Mouse (Mus musculus): ENCODE measurements at regions not wholly inside any gene's neighbourhood (a gene's known extent, or its start where the extent isn't known, plus 50 kb on each side); places are given as distances from the start of the nearest gene placed in this dataset.

- Histone ChIP-seq H3K27ac (ENCODE audit: control insufficient read depth, insufficient read depth, low read depth, low read length, poor library complexity) (no peak overlapping the region), H3K4me1 (ENCODE audit: control insufficient read depth, insufficient read depth, low read length) (no peaks in the 10 kb centered on the region), H3K4me3 (replicated peaks; ENCODE audit: control insufficient read depth, low read depth, low read length) (no peak overlapping the region)
- 73% methylated on average over 3 of the region's 3 CpGs for WGBS
- no peak for TF ChIP-seq CTCF (IDR thresholded peaks at IDR 0.05; ENCODE audit: control insufficient read depth, insufficient read depth, low read length)
- TF ChIP-seq POLR2A (IDR thresholded peaks at IDR 0.05; ENCODE audit: borderline replicate concordance, control insufficient read depth, low read depth, low read length), result no peak
These were observed 180.3 kb upstream of the Lmcd1 start for GRCm38 (mm10) chr6:112093300-112093699.

DNA sequence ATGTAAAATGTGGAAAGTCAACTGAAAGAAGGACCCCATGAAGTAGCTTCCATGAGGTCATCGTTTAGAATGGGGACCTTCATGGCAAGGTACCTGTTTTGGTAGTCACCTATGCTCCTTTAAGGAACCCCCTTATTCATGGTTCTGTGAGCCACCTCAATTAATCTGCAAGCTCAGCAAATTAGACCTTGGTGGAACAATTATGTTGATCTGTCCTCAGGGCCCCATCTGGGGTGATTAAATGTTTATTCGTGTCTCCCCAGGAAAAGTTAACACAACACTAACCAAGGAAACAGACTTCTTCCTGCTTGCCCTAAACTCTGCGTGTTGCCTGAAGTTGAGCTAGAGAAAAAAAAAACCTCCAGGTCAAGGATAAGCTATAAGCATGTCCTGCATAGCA is 175.9 kb upstream of the Lmcd1 start:
- Histone ChIP-seq H3K27ac (ENCODE audit: control insufficient read depth, insufficient read depth, low read depth, low read length, poor library complexity) (no peak overlapping the region), H3K4me1 (ENCODE audit: control insufficient read depth, insufficient read depth, low read length) (no peaks in the 10 kb centered on the region), H3K4me3 (replicated peaks; ENCODE audit: control insufficient read depth, low read depth, low read length) (no peak overlapping the region)
- WGBS, result 56% methylated on average over 3 of the region's 3 CpGs
- TF ChIP-seq POLR2A (IDR thresholded peaks at IDR 0.05; ENCODE audit: borderline replicate concordance, control insufficient read depth, low read depth, low read length) (no peak), CTCF (IDR thresholded peaks at IDR 0.05; ENCODE audit: control insufficient read depth, insufficient read depth, low read length) (no peak)

- WGBS, result 85% methylated on average over 13 of the region's 13 CpGs
- TF ChIP-seq POLR2A (IDR thresholded peaks at IDR 0.05; ENCODE audit: borderline replicate concordance, control insufficient read depth, low read depth, low read length) (no peak), CTCF (IDR thresholded peaks at IDR 0.05; ENCODE audit: control insufficient read depth, insufficient read depth, low read length) (no peak)
These were observed 164.9 kb upstream of the Lmcd1 start for GRCm38 (mm10) chr6:112108651-112109050.

GRCm38 (mm10) chr6:112119180-112119579 is 154.4 kb upstream of the Lmcd1 start:
- Histone ChIP-seq H3K27ac (ENCODE audit: control insufficient read depth, insufficient read depth, low read depth, low read length, poor library complexity) (no peak overlapping the region), H3K4me1 (ENCODE audit: control insufficient read depth, insufficient read depth, low read length) (no peaks in the 10 kb centered on the region), H3K4me3 (replicated peaks; ENCODE audit: control insufficient read depth, low read depth, low read length) (no peak overlapping the region)
- no peak for TF ChIP-seq CTCF (IDR thresholded peaks at IDR 0.05; ENCODE audit: control insufficient read depth, insufficient read depth, low read length)
- WGBS, result 27% methylated on average over 2 of the region's 2 CpGs

More at GRCm38 (mm10) chr6:112108651-112109050, 164.9 kb upstream of the Lmcd1 start:
- H3K4me1 ChIP-seq (ENCODE audit: control insufficient read depth, insufficient read depth, low read length), result no peaks in the 10 kb centered on the region
- no peak overlapping the region for H3K4me3 ChIP-seq (replicated peaks; ENCODE audit: control insufficient read depth, low read depth, low read length)
- no peak overlapping the region for H3K27ac ChIP-seq (ENCODE audit: control insufficient read depth, insufficient read depth, low read depth, low read length, poor library complexity)

DNA sequence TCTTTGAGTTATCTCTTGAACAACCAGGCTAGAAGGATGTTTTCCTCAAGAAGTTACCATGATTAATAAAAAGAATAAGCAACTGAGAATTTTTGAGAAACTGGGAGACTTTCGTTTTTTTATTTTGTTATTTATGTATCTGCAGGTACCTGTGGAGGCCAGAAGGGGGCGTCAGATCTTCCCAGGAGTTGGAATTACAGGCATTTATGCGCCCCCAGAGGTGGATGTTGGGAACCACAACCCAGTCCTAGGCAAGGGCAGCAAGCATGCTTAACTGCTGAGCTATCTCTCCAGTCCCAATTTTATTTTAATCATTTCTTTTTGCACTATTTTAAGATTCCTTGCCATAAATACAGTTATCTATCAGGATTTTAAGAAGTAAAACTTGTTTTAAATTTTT is 140.0 kb upstream of the Lmcd1 start:
- H3K27ac ChIP-seq (ENCODE audit: control insufficient read depth, insufficient read depth, low read depth, low read length, poor library complexity), result no peak overlapping the region
- TF ChIP-seq POLR2A (IDR thresholded peaks at IDR 0.05; ENCODE audit: borderline replicate concordance, control insufficient read depth, low read depth, low read length) (no peak), CTCF (IDR thresholded peaks at IDR 0.05; ENCODE audit: control insufficient read depth, insufficient read depth, low read length) (no peak)
- 17% methylated on average over 3 of the region's 3 CpGs for WGBS
- H3K4me1 ChIP-seq (ENCODE audit: control insufficient read depth, insufficient read depth, low read length), result no peaks in the 10 kb centered on the region
- H3K4me3 ChIP-seq (replicated peaks; ENCODE audit: control insufficient read depth, low read depth, low read length), result no peak overlapping the region

DNA sequence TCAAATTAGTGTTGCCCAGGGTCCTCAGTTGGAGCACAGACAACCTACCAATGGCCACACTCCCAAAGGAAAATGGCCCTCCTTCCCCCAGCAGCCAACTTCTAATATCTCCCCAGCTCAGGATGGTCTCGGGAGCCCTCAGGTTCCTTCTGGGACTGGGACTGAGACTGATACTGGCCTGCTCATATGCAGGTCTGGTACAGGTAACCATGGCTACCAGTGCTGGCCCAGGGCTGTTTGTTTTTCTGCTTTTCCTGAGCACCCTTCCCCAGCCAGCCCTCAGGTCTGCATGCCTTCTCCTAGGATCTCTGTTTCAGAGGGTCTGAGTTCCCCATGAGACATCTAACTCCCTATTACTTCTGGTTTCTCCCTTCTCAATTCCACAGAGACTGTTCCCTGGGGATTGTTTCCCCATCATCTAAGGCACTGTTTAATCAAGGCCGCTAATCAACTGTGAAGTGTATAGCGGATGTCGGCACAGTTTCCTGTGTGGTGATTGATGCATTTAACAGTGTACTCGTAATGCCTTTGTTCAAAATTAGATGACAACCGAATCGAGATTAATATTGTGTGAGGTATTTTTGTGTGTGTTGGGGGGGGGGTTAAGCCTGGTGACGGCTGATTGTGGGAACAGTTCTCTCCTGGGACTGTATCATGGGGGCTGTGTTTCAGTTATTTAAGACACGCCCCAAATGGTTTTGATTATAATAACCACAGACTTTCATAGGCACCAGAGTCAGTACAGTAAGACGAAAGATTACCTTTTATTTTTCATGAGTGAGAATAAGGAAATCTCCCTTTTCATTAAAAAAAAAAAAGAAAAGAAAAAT is 120.8 kb upstream of the Lmcd1 start:
- no peak overlapping the region for H3K27ac ChIP-seq (ENCODE audit: control insufficient read depth, insufficient read depth, low read depth, low read length, poor library complexity)
- TF ChIP-seq CTCF (IDR thresholded peaks at IDR 0.05; ENCODE audit: control insufficient read depth, insufficient read depth, low read length), result no peak
- no peak for TF ChIP-seq POLR2A (IDR thresholded peaks at IDR 0.05; ENCODE audit: borderline replicate concordance, control insufficient read depth, low read depth, low read length)
- no peaks in the 10 kb centered on the region for H3K4me1 ChIP-seq (ENCODE audit: control insufficient read depth, insufficient read depth, low read length)
- no peak overlapping the region for H3K4me3 ChIP-seq (replicated peaks; ENCODE audit: control insufficient read depth, low read depth, low read length)
- WGBS, result 55% methylated on average over 10 of the region's 10 CpGs

DNA sequence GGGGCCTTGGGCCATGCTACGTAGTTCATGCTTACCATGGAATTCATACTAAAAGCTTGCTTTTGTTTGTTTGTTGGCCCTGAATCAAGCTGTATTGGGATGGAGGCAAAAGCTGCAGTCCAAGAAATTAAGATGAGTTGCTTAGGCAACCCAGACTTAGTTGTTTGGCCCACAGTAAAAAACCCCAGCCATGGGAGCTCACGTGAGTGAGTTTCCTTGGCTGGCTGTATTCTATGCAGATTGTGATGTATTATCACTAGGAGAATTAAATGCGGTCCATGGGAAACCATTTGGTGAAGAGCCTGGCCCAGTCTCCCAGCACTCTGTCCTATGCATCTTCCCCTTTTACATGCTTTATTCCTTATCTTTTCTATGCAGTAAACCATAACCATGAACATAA is 106.1 kb upstream of the Lmcd1 start:
- 76% methylated on average over 3 of the region's 3 CpGs for WGBS
- Histone ChIP-seq H3K27ac (ENCODE audit: control insufficient read depth, insufficient read depth, low read depth, low read length, poor library complexity) (no peak overlapping the region), H3K4me1 (ENCODE audit: control insufficient read depth, insufficient read depth, low read length) (no peaks in the 10 kb centered on the region), H3K4me3 (replicated peaks; ENCODE audit: control insufficient read depth, low read depth, low read length) (no peak overlapping the region)
- no peak for TF ChIP-seq CTCF (IDR thresholded peaks at IDR 0.05; ENCODE audit: control insufficient read depth, insufficient read depth, low read length)
- no peak for TF ChIP-seq POLR2A (IDR thresholded peaks at IDR 0.05; ENCODE audit: borderline replicate concordance, control insufficient read depth, low read depth, low read length)

DNA sequence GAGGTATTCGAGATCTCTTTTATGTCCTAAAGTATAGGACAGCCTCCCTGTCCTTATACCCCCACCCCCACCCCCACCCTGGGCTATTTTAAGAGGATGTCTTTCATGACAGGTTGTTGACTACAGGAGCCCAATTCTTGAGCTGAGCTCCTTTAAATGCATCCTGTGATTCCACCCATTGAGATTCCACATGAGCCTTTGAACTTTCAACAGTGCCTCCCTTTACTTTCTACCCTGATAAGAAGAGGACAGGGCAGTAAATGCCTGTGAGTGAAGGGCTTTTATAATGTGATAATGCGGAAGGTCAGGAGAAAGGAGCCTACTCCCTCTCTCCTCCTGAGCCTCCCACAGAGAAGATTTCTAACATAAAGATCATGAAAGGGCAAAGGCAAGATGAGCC is 97.2 kb upstream of the Lmcd1 start:
- Histone ChIP-seq H3K27ac (ENCODE audit: control insufficient read depth, insufficient read depth, low read depth, low read length, poor library complexity) (no peak overlapping the region), H3K4me3 (replicated peaks; ENCODE audit: control insufficient read depth, low read depth, low read length) (no peak overlapping the region), H3K4me1 (ENCODE audit: control insufficient read depth, insufficient read depth, low read length) (no peaks in the 10 kb centered on the region)
- no peak for TF ChIP-seq CTCF (IDR thresholded peaks at IDR 0.05; ENCODE audit: control insufficient read depth, insufficient read depth, low read length)
- no peak for TF ChIP-seq POLR2A (IDR thresholded peaks at IDR 0.05; ENCODE audit: borderline replicate concordance, control insufficient read depth, low read depth, low read length)
- WGBS, result 59% methylated on average over 2 of the region's 2 CpGs

- no peak overlapping the region for H3K4me3 ChIP-seq (replicated peaks; ENCODE audit: control insufficient read depth, low read depth, low read length)
- 94% methylated on average over 2 of the region's 2 CpGs for WGBS
- H3K4me1 ChIP-seq (ENCODE audit: control insufficient read depth, insufficient read depth, low read length), result no peaks in the 10 kb centered on the region
- H3K27ac ChIP-seq (ENCODE audit: control insufficient read depth, insufficient read depth, low read depth, low read length, poor library complexity), result no peak overlapping the region
- TF ChIP-seq CTCF (IDR thresholded peaks at IDR 0.05; ENCODE audit: control insufficient read depth, insufficient read depth, low read length) (no peak), POLR2A (IDR thresholded peaks at IDR 0.05; ENCODE audit: borderline replicate concordance, control insufficient read depth, low read depth, low read length) (no peak)
These were observed 85.9 kb upstream of the Lmcd1 start for GRCm38 (mm10) chr6:112187636-112188035.
